Mouse (Mus musculus): ENCODE measurements around the gene Psat1. TPM values are rescaled to one million over a fixed set of nuclear protein-coding genes. Genes with fewer than 3 reads are reported as not detected.
A peak's percentile ranks its signal among the peaks of the same experiment; 100 is the strongest.

The Psat1 gene
- polyA plus RNA-seq, 1 experiment, result 98.3 TPM

GRCm38 (mm10) chr19:15963011-15963695, 16.0 kb upstream of the Psat1 start:
- no peak for DNase-seq (ENCODE audit: low read depth)
- TF ChIP-seq POLR2A (IDR thresholded peaks at IDR 0.05; ENCODE audit: borderline replicate concordance, extremely low read depth, insufficient read depth, insufficient read length, poor library complexity, severe bottlenecking) (no peak), CTCF (IDR thresholded peaks at IDR 0.05; ENCODE audit: borderline replicate concordance, extremely low read depth, insufficient read depth, insufficient read length) (no peak)

- DNase-seq (ENCODE audit: low read depth), result peak; percentile 38
- no peak for TF ChIP-seq POLR2A (IDR thresholded peaks at IDR 0.05; ENCODE audit: borderline replicate concordance, extremely low read depth, insufficient read depth, insufficient read length, poor library complexity, severe bottlenecking)
- no peak for TF ChIP-seq CTCF (IDR thresholded peaks at IDR 0.05; ENCODE audit: borderline replicate concordance, extremely low read depth, insufficient read depth, insufficient read length)
Measured at GRCm38 (mm10) chr19:15962313-15962712, 15.2 kb upstream of the Psat1 start.

GRCm38 (mm10) chr19:15950225-15950624, 3.1 kb upstream of the Psat1 start:
- TF ChIP-seq CTCF (IDR thresholded peaks at IDR 0.05; ENCODE audit: borderline replicate concordance, extremely low read depth, insufficient read depth, insufficient read length), result no peak
- no peak for TF ChIP-seq POLR2A (IDR thresholded peaks at IDR 0.05; ENCODE audit: borderline replicate concordance, extremely low read depth, insufficient read depth, insufficient read length, poor library complexity, severe bottlenecking)
- DNase-seq (ENCODE audit: low read depth), result peak; percentile 41

GRCm38 (mm10) chr19:15948867-15949266, 1.7 kb upstream of the Psat1 start:
- DNase-seq (ENCODE audit: low read depth), result no peak
- TF ChIP-seq POLR2A (IDR thresholded peaks at IDR 0.05; ENCODE audit: borderline replicate concordance, extremely low read depth, insufficient read depth, insufficient read length, poor library complexity, severe bottlenecking), result no peak
- TF ChIP-seq CTCF (IDR thresholded peaks at IDR 0.05; ENCODE audit: borderline replicate concordance, extremely low read depth, insufficient read depth, insufficient read length), result no peak

- TF ChIP-seq CTCF (IDR thresholded peaks at IDR 0.05; ENCODE audit: borderline replicate concordance, extremely low read depth, insufficient read depth, insufficient read length), result no peak
- TF ChIP-seq POLR2A (IDR thresholded peaks at IDR 0.05; ENCODE audit: borderline replicate concordance, extremely low read depth, insufficient read depth, insufficient read length, poor library complexity, severe bottlenecking), result no peak
- no peak for DNase-seq (ENCODE audit: low read depth)
Measured at GRCm38 (mm10) chr19:15948426-15948825, 1.3 kb upstream of the Psat1 start.

GRCm38 (mm10) chr19:15946663-15947062, 474 bp downstream of the Psat1 start:
- TF ChIP-seq CTCF (IDR thresholded peaks at IDR 0.05; ENCODE audit: borderline replicate concordance, extremely low read depth, insufficient read depth, insufficient read length), result no peak
- DNase-seq (ENCODE audit: low read depth), result no peak

- TF ChIP-seq CTCF (IDR thresholded peaks at IDR 0.05; ENCODE audit: borderline replicate concordance, extremely low read depth, insufficient read depth, insufficient read length), result no peak
- TF ChIP-seq POLR2A (IDR thresholded peaks at IDR 0.05; ENCODE audit: borderline replicate concordance, extremely low read depth, insufficient read depth, insufficient read length, poor library complexity, severe bottlenecking), result no peak
- DNase-seq (ENCODE audit: low read depth), result no peak
Measured at GRCm38 (mm10) chr19:15943117-15943423, 4.1 kb downstream of the Psat1 start.

GRCm38 (mm10) chr19:15942421-15943116, 4.6 kb downstream of the Psat1 start:
- peak; percentile 48 for DNase-seq (ENCODE audit: low read depth)
- TF ChIP-seq POLR2A (IDR thresholded peaks at IDR 0.05; ENCODE audit: borderline replicate concordance, extremely low read depth, insufficient read depth, insufficient read length, poor library complexity, severe bottlenecking), result no peak
- TF ChIP-seq CTCF (IDR thresholded peaks at IDR 0.05; ENCODE audit: borderline replicate concordance, extremely low read depth, insufficient read depth, insufficient read length), result no peak

GRCm38 (mm10) chr19:15941399-15941798, 5.7 kb downstream of the Psat1 start:
- TF ChIP-seq POLR2A (IDR thresholded peaks at IDR 0.05; ENCODE audit: borderline replicate concordance, extremely low read depth, insufficient read depth, insufficient read length, poor library complexity, severe bottlenecking), result no peak
- no peak for TF ChIP-seq CTCF (IDR thresholded peaks at IDR 0.05; ENCODE audit: borderline replicate concordance, extremely low read depth, insufficient read depth, insufficient read length)
- no peak for DNase-seq (ENCODE audit: low read depth)

GRCm38 (mm10) chr19:15925719-15926045, 21.5 kb downstream of the Psat1 start:
- DNase-seq (ENCODE audit: low read depth), result peak; percentile 98
- no peak for TF ChIP-seq POLR2A (IDR thresholded peaks at IDR 0.05; ENCODE audit: borderline replicate concordance, extremely low read depth, insufficient read depth, insufficient read length, poor library complexity, severe bottlenecking)
- no peak for TF ChIP-seq CTCF (IDR thresholded peaks at IDR 0.05; ENCODE audit: borderline replicate concordance, extremely low read depth, insufficient read depth, insufficient read length)

GRCm38 (mm10) chr19:15924866-15925718, 22.0 kb downstream of the Psat1 start:
- DNase-seq (ENCODE audit: low read depth), result peak; percentile 98
- TF ChIP-seq CTCF (IDR thresholded peaks at IDR 0.05; ENCODE audit: borderline replicate concordance, extremely low read depth, insufficient read depth, insufficient read length), result no peak

All from brain, embryonic 14.5 days (tissue).